Mouse (Mus musculus) activated CD4-positive, CD25-positive, alpha-beta regulatory T cell, adult 4 months (primary cell): ENCODE measurements around the gene Il31ra. TPM values are rescaled to one million over a fixed set of nuclear protein-coding genes. Genes with fewer than 3 reads are reported as not detected.

ENCODE experiments used
- polyA plus RNA-seq, 2 experiments: library from polyadenylated mRNA; unstranded; fragments of 100-300 nt; shearing (Covaris generic); gene quantifications; one replicate each; pipeline ENCODE4 v1.2.1; 2017

Gene Il31ra
- polyA plus RNA-seq, 2 experiments from 2014 or later: 0.17 TPM; not detected in 1

Other genes with a start within 250 kb of the Il31ra start
- gene Il6st, start 130.3 kb downstream of the Il31ra start, polyA plus RNA-seq: 10 to 100 TPM; 29.5 to 37.5 TPM
- gene Ddx4, start 58.1 kb upstream of the Il31ra start, polyA plus RNA-seq: not detected
- gene Slc38a9, start 66.4 kb upstream of the Il31ra start, polyA plus RNA-seq: 10 to 100 TPM; 19.8 to 30.0 TPM
- 1 to 10 TPM; 1.6 to 1.8 TPM for gene Plpp1, start 206.4 kb upstream of the Il31ra start, polyA plus RNA-seq